Mouse (Mus musculus) CH12.LX (cell line): Measurements from ENCODE around the gene Igf1r. TPM values are rescaled to one million over a fixed set of nuclear protein-coding genes. Genes with fewer than 3 reads are reported as not detected.

ENCODE experiments used
- DNase-seq: peaks from one replicate; pipeline ENCODE4 v3.0.0-alpha.2; 2013; ENCODE audit errors: extremely low read depth
- H3K27ac ChIP-seq: 2 replicates; pipeline ENCODE4 v1.5.1; 2012; ENCODE audit warnings: low read depth, mild to moderate bottlenecking, control low read depth, moderate library complexity; ENCODE audit not compliant: insufficient read depth
- H3K27me3 ChIP-seq: replicated peaks from 2 replicates; pipeline ENCODE3; 2012; ENCODE audit warnings: inconsistent platforms
- H3K36me3 ChIP-seq, 2 experiments: replicated peaks in 1 of 2; 2 replicates each; pipeline versions ENCODE3 to v1.6.1; 2012; ENCODE audit warnings: inconsistent platforms in 1 of 2, low read length in 1 of 2, mild to moderate bottlenecking in 1 of 2, mixed read lengths in 1 of 2, moderate library complexity in 1 of 2; ENCODE audit not compliant: control insufficient read depth in 1 of 2, insufficient read depth in 1 of 2
- H3K4me1 ChIP-seq, 2 experiments: 2 replicates each; pipeline ENCODE4 v1.6.1; 2012; ENCODE audit warnings: inconsistent platforms in 1 of 2, moderate library complexity in 1 of 2; ENCODE audit not compliant: insufficient read depth in 2 of 2, control insufficient read depth in 1 of 2
- H3K4me2 ChIP-seq: 2 replicates; pipeline ENCODE4 v1.6.1; 2012; ENCODE audit warnings: low read depth, mild to moderate bottlenecking, control low read depth; ENCODE audit not compliant: poor library complexity, insufficient read depth, severe bottlenecking
- H3K4me3 ChIP-seq, 3 experiments: fragments of 150-350 bp in 1 of 3; sonication (generic) in 1 of 3; replicated peaks in 1 of 3; 2 replicates each; pipeline versions ENCODE3 to v1.5.1; 2011 to 2012; ENCODE audit warnings: low read depth in 2 of 3, low read length in 2 of 3, mild to moderate bottlenecking in 2 of 3, moderate library complexity in 2 of 3, control low read depth in 1 of 3, improper control_type of control experiment in 1 of 3, inconsistent platforms in 1 of 3, mixed read lengths in 1 of 3; ENCODE audit not compliant: poor library complexity in 1 of 3
- H3K79me2 ChIP-seq: replicated peaks from 2 replicates; pipeline ENCODE4 v1.6.1; 2012; ENCODE audit warnings: mild to moderate bottlenecking, moderate library complexity; ENCODE audit not compliant: control insufficient read depth, poor library complexity, insufficient read depth, severe bottlenecking; ENCODE audit errors: extremely low read depth
- H3K9ac ChIP-seq: 2 replicates; pipeline ENCODE4 v1.6.1; 2012; ENCODE audit warnings: low read depth, mild to moderate bottlenecking, control low read depth, moderate library complexity; ENCODE audit not compliant: insufficient read depth
- H3K9me3 ChIP-seq: replicated peaks from 2 replicates; pipeline ENCODE3; 2012; ENCODE audit warnings: low read length, inconsistent platforms, mixed read lengths
- BHLHE40 ChIP-seq: IDR thresholded peaks from 2 replicates; pipeline ENCODE4 v1.6.1; 2011; ENCODE audit warnings: mild to moderate bottlenecking, low read depth, low read length, improper control_type of control experiment
- CHD1 ChIP-seq: IDR thresholded peaks from 2 replicates; pipeline ENCODE4 v1.6.1; 2012; ENCODE audit warnings: low read depth, low read length, improper control_type of control experiment, inconsistent platforms
- CHD2 ChIP-seq: IDR thresholded peaks from 2 replicates; pipeline ENCODE4 v1.6.1; 2011; ENCODE audit warnings: low read length, improper control_type of control experiment
- E2F4 ChIP-seq: IDR thresholded peaks from 2 replicates; pipeline ENCODE4 v1.6.1; 2011; ENCODE audit warnings: low read depth, low read length, improper control_type of control experiment; ENCODE audit not compliant: insufficient replicate concordance
- ELF1 ChIP-seq: IDR thresholded peaks from 2 replicates; pipeline ENCODE4 v1.6.1; 2014; ENCODE audit warnings: low read depth, mild to moderate bottlenecking, inconsistent platforms, low read length, improper control_type of control experiment
- EP300 ChIP-seq: IDR thresholded peaks from 2 replicates; pipeline ENCODE4 v1.6.1; 2011; ENCODE audit warnings: low read length, improper control_type of control experiment
- ETS1 ChIP-seq: conservative IDR thresholded peaks from 2 replicates; pipeline ENCODE4 v1.6.1; 2012; ENCODE audit warnings: low read depth, mild to moderate bottlenecking, inconsistent platforms, low read length, improper control_type of control experiment, moderate library complexity
- HCFC1 ChIP-seq: IDR thresholded peaks from 2 replicates; pipeline ENCODE4 v1.6.1; 2012; ENCODE audit warnings: low read depth, mild to moderate bottlenecking, inconsistent platforms, low read length, improper control_type of control experiment
- IRF4 ChIP-seq: IDR thresholded peaks from 2 replicates; pipeline ENCODE4 v1.6.1; 2014; ENCODE audit warnings: low read depth, mild to moderate bottlenecking, inconsistent platforms, low read length, improper control_type of control experiment
- JUN ChIP-seq: IDR thresholded peaks from 2 replicates; pipeline ENCODE4 v1.6.1; 2011; ENCODE audit warnings: low read depth, mild to moderate bottlenecking, low read length, improper control_type of control experiment, moderate library complexity; ENCODE audit not compliant: insufficient read depth
- KAT2A ChIP-seq: IDR thresholded peaks from 2 replicates; pipeline ENCODE4 v1.6.1; 2012; ENCODE audit warnings: low read length, improper control_type of control experiment, inconsistent platforms; ENCODE audit not compliant: insufficient replicate concordance
- MAFK ChIP-seq: IDR thresholded peaks from 2 replicates; pipeline ENCODE4 v1.6.1; 2011; ENCODE audit warnings: low read length, improper control_type of control experiment; ENCODE audit not compliant: insufficient replicate concordance
- MAX ChIP-seq: IDR thresholded peaks from 2 replicates; pipeline ENCODE4 v1.6.1; 2011; ENCODE audit warnings: low read length, improper control_type of control experiment
- MEF2A ChIP-seq: IDR thresholded peaks from 2 replicates; pipeline ENCODE4 v1.6.1; 2014; ENCODE audit warnings: low read depth, mild to moderate bottlenecking, inconsistent platforms, low read length, improper control_type of control experiment, borderline replicate concordance
- MXI1 ChIP-seq: IDR thresholded peaks from 2 replicates; pipeline ENCODE4 v1.6.1; 2011; ENCODE audit warnings: mild to moderate bottlenecking, low read depth, low read length, improper control_type of control experiment
- MYC ChIP-seq: IDR thresholded peaks from 2 replicates; pipeline ENCODE4 v1.6.1; 2011; ENCODE audit warnings: low read depth, mild to moderate bottlenecking, improper control_type of control experiment, low read length
- NRF1 ChIP-seq: IDR thresholded peaks from 2 replicates; pipeline ENCODE4 v1.6.1; 2014; ENCODE audit warnings: low read depth, mild to moderate bottlenecking, inconsistent platforms, low read length, improper control_type of control experiment, moderate library complexity
- POLR2A ChIP-seq: IDR thresholded peaks from 2 replicates; pipeline ENCODE4 v1.6.1; 2011; ENCODE audit warnings: low read depth, mild to moderate bottlenecking, improper control_type of control experiment, low read length
- RCOR1 ChIP-seq: conservative IDR thresholded peaks from 2 replicates; pipeline ENCODE4 v1.6.1; 2012; ENCODE audit warnings: low read depth, mild to moderate bottlenecking, inconsistent platforms, low read length, improper control_type of control experiment
- SIN3A ChIP-seq: IDR thresholded peaks from 2 replicates; pipeline ENCODE4 v1.6.1; 2012; ENCODE audit warnings: low read length, improper control_type of control experiment, inconsistent platforms
- SMC3 ChIP-seq: IDR thresholded peaks from 2 replicates; pipeline ENCODE4 v1.6.1; 2011; ENCODE audit warnings: low read depth, low read length, improper control_type of control experiment
- TBP ChIP-seq: conservative IDR thresholded peaks from 2 replicates; pipeline ENCODE4 v1.6.1; 2011; ENCODE audit warnings: low read depth, low read length, improper control_type of control experiment
- TCF12 ChIP-seq: IDR thresholded peaks from 2 replicates; pipeline ENCODE4 v1.6.1; 2014; ENCODE audit warnings: low read depth, mild to moderate bottlenecking, inconsistent platforms, low read length, improper control_type of control experiment
- UBTF ChIP-seq: IDR thresholded peaks from 2 replicates; pipeline ENCODE4 v1.6.1; 2012; ENCODE audit warnings: low read depth, mild to moderate bottlenecking, inconsistent platforms, low read length, improper control_type of control experiment, moderate library complexity
- USF1 ChIP-seq: IDR thresholded peaks from 2 replicates; pipeline ENCODE4 v1.6.1; 2014; ENCODE audit warnings: low read depth, mild to moderate bottlenecking, inconsistent platforms, low read length, improper control_type of control experiment
- USF2 ChIP-seq: conservative IDR thresholded peaks from 2 replicates; pipeline ENCODE4 v1.6.1; 2011; ENCODE audit warnings: low read depth, low read length, improper control_type of control experiment
- ZC3H11A ChIP-seq: IDR thresholded peaks from 2 replicates; pipeline ENCODE4 v1.6.1; 2012; ENCODE audit warnings: low read depth, mild to moderate bottlenecking, inconsistent platforms, low read length, improper control_type of control experiment
- dilution Hi-C: fragments of 300-500 bp; cut with MboI; formaldehyde crosslinking; loops from 2 replicates; pipeline ENCODE4 v1.14.3; 2020; ENCODE audit warnings: low sequenced_read_pairs; ENCODE audit not compliant: extremely low pct_unique_long_range_greater_than_20kb, extremely low pct_ligation_motif_present
- in situ Hi-C: fragments of 300-500 bp; cut with MboI; formaldehyde crosslinking; loops from 3 replicates; pipeline ENCODE4 v1.14.3; 2019; ENCODE audit warnings: low sequenced_read_pairs, low pct_ligation_motif_present, low pct_unique_long_range_greater_than_20kb, mixed read lengths
- polyA plus RNA-seq: library from polyadenylated mRNA; unstranded; fragments of >175 nt; gene quantifications from 2 replicates; pipeline ENCODE4 v1.2.1, GENCODE M21; 2012; ENCODE audit warnings: low read depth; ENCODE audit not compliant: insufficient read length
- total RNA-seq, 2 experiments: library from RNA; depleted of rRNA; stranded (reverse); fragments of 300-350 nt in 1 of 2; fragments of >200 nt in 1 of 2; gene quantifications; 2 replicates each; pipeline ENCODE4 v1.2.3; 2012 to 2014

The Igf1r gene
- total and polyA plus RNA-seq, 3 experiments: 0.19 to 1.6 (median 0.29) TPM

- no peak for TF ChIP-seq USF2
- no peak for TF ChIP-seq KAT2A
- TF ChIP-seq USF1: no peak
- no peak for TF ChIP-seq NRF1
- TF ChIP-seq UBTF: no peak
- no peak for TF ChIP-seq MEF2A
- TF ChIP-seq JUN: no peak
- TF ChIP-seq POLR2A: no peak
- TF ChIP-seq ZC3H11A: no peak
- TF ChIP-seq TCF12: no peak
- TF ChIP-seq E2F4: no peak
- no peak for TF ChIP-seq MXI1
- no peak for TF ChIP-seq CHD1
- no peak for TF ChIP-seq SIN3A
- TF ChIP-seq IRF4: no peak
- TF ChIP-seq MAFK: no peak
- no peak for DNase-seq
- Histone ChIP-seq H3K27ac (no peak overlapping the region), H3K9ac (no peak overlapping the region), H3K36me3 (no peaks in the 10 kb centered on the region), H3K4me3 (no peak overlapping the region), H3K9me3 (peaks cover 2% of the 10 kb centered on the region), H3K4me2 (no peak overlapping the region), H3K79me2 (no peaks in the 10 kb centered on the region), H3K4me1 (peaks cover 5 to 22% of the 10 kb centered on the region in 2 experiments; a peak in 3 of 4 replicates), H3K27me3 (no peaks in the 10 kb centered on the region)
- dilution Hi-C loops: no loop called here
- in situ Hi-C loops: no loop called here
Observed at GRCm38 (mm10) chr7:68257767-68258166, 305.1 kb downstream of the Igf1r start.

DNA sequence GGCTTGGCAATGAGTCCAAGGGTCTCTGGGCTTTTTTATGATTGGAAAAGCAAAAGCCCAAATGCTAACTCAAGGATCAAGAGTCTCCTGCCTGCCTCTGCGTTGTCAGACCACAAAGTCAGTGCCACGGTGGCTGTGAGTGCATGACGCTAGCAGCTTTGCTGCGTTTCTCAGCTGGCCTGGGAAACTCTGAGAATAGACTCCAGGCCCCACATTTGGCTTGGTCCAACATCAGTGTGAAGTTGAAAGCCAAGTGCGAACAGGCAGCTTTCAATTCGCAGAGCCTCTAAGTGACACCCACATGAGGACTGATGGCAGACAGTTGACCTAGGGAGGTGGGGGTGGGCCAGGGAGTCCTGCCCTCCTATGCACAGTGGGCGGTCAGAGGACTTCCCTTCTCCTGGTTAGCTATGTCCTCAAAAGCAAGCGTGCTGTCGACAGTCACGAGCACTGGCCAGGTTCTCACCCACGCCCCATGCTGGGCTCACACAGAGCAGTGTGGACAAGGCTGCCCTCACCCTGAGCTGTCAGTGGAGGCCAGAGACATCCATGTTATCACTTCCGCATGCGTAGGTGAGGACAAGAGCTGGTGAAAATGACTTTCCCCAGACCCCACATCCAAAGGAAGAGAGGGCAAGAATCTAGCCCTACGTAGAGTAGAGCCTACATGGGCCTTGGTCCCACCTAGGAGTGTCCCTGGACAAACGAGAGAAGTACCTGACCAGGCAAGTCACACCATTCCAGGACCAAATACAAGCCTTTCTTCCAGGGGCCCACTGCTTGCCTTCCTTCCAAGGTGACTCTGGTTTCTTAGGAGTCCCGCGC lies 305.9 kb downstream of the Igf1r start:
- no peak overlapping the region for H3K4me2 ChIP-seq
- no peaks in the 10 kb centered on the region for H3K27me3 ChIP-seq
- TF ChIP-seq TBP (no peak), ETS1 (no peak), MEF2A (no peak), CHD1 (no peak), RCOR1 (no peak), IRF4 (no peak), MAX (no peak), HCFC1 (no peak), JUN (no peak), USF1 (no peak), CHD2 (no peak), ELF1 (no peak), EP300 (no peak), SMC3 (no peak), BHLHE40 (no peak), E2F4 (no peak), MYC (no peak)
- TF ChIP-seq, all 38 proteins: peak for 0
- in situ Hi-C loops (no loop called here), dilution Hi-C loops (no loop called here)
- no peak for DNase-seq
- Histone ChIP-seq H3K9me3 (peaks cover 2% of the 10 kb centered on the region), H3K9ac (no peak overlapping the region), H3K36me3 (no peaks in the 10 kb centered on the region), H3K4me3 (no peak overlapping the region), H3K4me1 (peaks cover 8 to 29% of the 10 kb centered on the region in 2 experiments), H3K79me2 (no peaks in the 10 kb centered on the region), H3K27ac (no peak overlapping the region)
